Mouse (Mus musculus): ENCODE data around the gene Krtap20-2.
"Not testable (repeated sequence)": the region's sequence is repeated elsewhere in the genome, so short reads cannot be mapped to it uniquely, and the experiment has no call there.

Krtap20-2 gene

GRCm38 (mm10) chr16:89205561-89205960 is at the start of gene Krtap20-2:
Krtap20-2 (plus strand) TSS chr16:89205861.
- DNase-seq (ENCODE audit: extremely low read depth, low read depth, low spot score), result no peak

- no peak for DNase-seq (ENCODE audit: extremely low read depth, low read depth, low spot score)
These were observed 48.0 kb upstream of the Krtap20-2 start, which contains the start of gene Gm9789 for GRCm38 (mm10) chr16:89157652-89158051. Gm9789 (plus strand) TSS chr16:89157952.

- not testable (repeated sequence) for DNase-seq (ENCODE audit: extremely low read depth, low read depth, low spot score)
These were observed 36.5 kb upstream of the Krtap20-2 start, which contains the start of gene Gm7735 for GRCm38 (mm10) chr16:89169190-89169589. Gm7735 (plus strand) TSS chr16:89169490.

GRCm38 (mm10) chr16:89174435-89174834 is 31.2 kb upstream of the Krtap20-2 start, which contains the start of gene 1110057P08Rik:
1110057P08Rik (plus strand) TSS chr16:89174735.
- no peak for DNase-seq (ENCODE audit: extremely low read depth, low read depth, low spot score)

GRCm38 (mm10) chr16:89188621-89189020 is 17.0 kb upstream of the Krtap20-2 start:
- no peak for DNase-seq (ENCODE audit: extremely low read depth, low read depth, low spot score)
